Mouse (Mus musculus): ENCODE results near the gene Zfp653. TPM values are rescaled to one million over a fixed set of nuclear protein-coding genes. Genes with fewer than 3 reads are reported as not detected.

Zfp653 gene
- total RNA-seq (2023; ENCODE audit: inconsistent age) = 31.9 to 34.7 TPM (median 32.9 TPM) in 4 replicates

DNA sequence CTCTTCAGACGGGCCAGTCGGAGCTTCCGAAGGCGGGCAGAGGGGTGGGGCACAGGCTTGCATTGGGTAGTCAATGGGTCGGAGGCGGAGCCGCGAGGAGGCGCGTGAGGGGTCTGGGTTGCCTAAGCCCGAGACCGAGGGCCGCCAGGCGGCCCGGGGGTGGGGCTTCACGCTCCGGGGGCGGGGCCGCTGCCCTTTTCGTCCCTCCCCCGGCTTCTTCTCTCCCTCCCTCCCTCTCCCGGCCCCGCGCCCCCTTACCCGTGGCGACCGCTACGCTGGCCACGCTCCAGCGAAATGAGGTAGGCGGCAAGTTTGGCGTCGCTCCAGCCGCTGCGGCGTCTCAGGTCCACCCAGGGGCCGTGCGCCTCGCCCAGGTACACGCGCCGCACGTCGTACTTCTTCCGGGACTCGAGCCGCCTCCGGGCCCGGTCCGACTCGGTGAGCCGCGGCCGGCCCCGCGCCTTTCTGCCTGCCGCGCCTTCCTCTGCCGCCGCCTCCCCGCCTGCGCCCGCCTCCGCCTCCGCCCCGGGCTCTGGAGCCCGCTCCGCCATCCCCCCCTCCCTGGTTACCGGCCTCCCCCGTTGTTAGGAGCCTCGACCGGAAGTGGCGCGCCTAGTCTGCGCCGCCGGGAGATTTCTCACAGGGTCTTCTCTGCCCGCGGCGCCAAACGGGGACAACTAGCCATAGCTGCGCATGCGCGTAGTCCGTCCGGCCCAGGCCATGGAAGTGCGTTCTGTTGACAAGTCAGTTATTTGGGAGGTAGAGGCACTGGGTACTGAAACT, at the start of gene Zfp653, which contains the start of gene Gm49318:
Gene Zfp653 (minus strand): TSS at position 586 of the 783 bp plus-strand sequence.
Gene Gm49318 (minus strand): TSS at position 469 of the 783 bp plus-strand sequence.

DNA sequence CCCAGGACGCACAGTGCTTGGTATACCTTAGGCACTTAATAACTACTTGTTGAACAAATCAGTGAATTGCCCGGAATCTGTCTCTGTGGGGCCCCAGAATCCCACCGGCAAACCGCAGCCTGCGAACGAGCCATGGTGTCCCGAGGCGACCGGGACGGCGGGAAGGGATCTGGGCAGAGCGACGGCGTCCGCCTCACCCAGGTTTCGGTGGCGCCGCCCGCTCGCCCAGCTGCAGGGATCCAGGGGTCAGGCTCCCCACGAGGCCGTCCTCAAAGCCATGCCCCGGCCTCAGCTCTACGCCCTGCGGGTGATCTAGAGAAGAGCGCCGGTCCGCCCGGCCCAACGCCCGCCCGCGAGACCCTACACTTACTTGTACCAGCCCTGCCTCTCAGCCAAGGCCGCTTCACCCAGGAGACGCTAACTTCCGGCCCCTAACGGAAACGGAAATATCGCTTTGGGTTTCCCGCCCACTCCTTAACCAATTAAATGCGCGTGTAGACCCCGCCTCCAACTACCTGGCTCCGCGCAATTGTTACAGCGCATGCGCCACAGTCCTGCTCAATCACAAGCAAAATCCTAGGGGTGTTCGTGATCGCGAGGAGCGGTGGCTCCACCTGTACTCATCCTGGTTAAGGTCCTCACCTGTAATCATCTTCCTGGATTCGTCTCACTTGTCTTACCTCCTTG, 45.7 kb upstream of the Zfp653 start, which contains the start of gene Elof1:
Gene Elof1 (minus strand): TSS at position 433 of the 687 bp plus-strand sequence.

DNA sequence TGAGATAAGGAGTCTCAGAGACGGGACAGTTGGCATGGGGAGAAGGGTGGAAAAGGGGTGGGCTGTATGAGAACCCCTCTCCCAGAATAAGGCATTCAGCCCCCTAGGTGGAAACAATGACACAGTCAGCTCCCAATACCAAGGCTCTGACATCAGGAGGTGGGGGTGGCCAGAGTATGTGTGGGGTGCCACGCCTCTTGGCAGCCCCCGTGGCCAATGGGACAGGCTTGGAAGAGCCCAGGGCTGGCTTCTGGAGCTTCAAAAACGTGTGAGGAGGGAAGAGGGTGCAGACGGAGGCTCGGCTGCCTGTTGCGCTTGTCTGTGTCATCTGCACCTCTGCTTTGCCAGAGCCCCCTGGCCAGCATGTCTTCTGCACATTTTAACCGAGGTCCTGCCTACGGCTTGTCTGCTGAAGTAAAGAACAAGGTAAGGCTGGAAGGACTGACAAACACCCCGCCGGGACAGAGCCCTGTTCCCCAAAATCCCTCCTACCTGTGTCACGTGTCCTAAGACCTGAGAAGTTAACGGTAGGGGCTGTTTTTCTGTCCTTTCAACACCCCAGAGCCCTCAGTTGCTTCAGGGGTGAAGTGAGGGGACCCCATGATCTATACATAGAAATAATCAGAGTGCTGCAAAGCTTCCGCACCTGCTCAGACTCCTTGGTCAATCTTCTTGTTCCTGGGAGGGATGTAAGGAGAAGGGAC, 28.0 kb upstream of the Zfp653 start, which contains the start of gene Cnn1:
Gene Cnn1 (plus strand): TSS at position 224 of the 704 bp plus-strand sequence.

DNA sequence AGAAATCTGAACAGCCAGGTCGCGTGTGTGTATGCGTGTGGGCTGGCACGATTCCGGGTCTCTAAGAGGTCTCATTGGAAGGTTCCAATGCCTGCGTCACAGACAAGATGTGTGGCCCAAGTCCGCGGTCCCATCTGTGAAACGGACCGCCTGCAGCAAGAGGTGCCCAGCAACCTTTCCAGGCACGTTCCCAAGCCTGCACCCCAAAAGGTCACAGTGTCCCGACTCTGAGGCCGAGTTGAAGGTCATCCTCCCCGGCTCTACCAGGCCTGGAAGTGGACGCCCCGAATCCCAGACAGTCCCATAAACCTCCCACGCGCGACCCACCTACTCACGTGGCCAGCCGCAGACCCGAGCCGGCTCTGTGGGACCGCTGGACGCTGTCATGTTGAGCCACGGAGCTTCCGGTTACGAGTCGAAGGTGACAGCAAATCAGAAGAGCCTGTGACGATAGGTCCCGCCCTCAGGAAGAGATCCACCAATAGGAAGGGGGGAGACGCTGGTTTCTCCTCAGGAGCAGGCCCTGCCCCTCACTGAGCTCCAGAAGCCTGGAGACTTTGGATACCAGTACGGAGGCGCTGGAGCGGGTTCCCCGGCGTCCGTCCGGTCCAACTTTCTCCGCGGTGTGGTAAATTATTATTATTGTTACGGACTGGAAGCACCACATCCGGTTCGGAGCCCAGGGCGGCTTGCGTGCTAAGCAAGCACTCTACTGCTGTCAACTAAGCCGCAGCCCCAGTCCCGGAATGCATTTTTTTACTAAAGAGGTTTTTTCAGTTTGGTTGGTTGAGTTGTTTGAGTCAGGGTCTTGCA, 14.1 kb upstream of the Zfp653 start, which contains the start of gene Ecsit:
Gene Ecsit (minus strand): TSS at position 417 of the 813 bp plus-strand sequence.

DNA sequence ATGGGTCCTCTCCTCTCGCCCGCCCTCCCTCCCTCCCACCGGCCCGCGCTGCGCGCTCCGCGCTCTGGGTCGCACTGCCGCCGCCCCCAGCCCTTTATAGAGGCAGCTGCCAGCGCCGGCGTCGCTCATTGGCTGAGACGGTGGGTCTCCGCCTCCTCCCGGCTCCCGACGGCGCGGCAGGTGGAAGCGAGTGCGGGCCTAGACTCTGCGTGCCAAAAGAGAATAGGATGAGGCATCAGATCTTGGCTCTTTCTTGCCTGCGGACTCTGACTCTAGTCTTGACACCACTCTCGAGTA, 19.3 kb downstream of the Zfp653 start, which contains the start of gene Elavl3:
Gene Elavl3 (minus strand): TSS at position 66 of the 297 bp plus-strand sequence.

Other genes starting within 250 kb of the Zfp653 start
- gene Angptl8, start 235.9 kb downstream of the Zfp653 start, total RNA-seq (2023; ENCODE audit: inconsistent age) = not detected in 4 replicates
- gene Dock6, start 218.7 kb downstream of the Zfp653 start, total RNA-seq (2023; ENCODE audit: inconsistent age) = 11.6 to 16.2 TPM (median 12.1 TPM) in 4 replicates
- gene Rab3d, start 153.2 kb downstream of the Zfp653 start, total RNA-seq (2023; ENCODE audit: inconsistent age) = 3.8 to 5.1 TPM (median 4.2 TPM) in 4 replicates
- gene Ccdc159, start 143.9 kb downstream of the Zfp653 start, total RNA-seq (2023; ENCODE audit: inconsistent age) = not detected in 4 replicates
- 0.67 TPM in 1 of 4 replicates, not detected in the others for gene Tmem205, start 143.8 kb downstream of the Zfp653 start, total RNA-seq (2023; ENCODE audit: inconsistent age)
- 0.63 to 1.7 TPM (median 1.1 TPM) in 4 replicates for gene Plppr2, start 134.3 kb downstream of the Zfp653 start, total RNA-seq (2023; ENCODE audit: inconsistent age)
- gene Swsap1, start 115.6 kb downstream of the Zfp653 start, total RNA-seq (2023; ENCODE audit: inconsistent age) = 8.1 to 10.0 TPM (median 9.1 TPM) in 4 replicates
- gene Epor, start 107.9 kb downstream of the Zfp653 start, total RNA-seq (2023; ENCODE audit: inconsistent age) = 0.30 to 0.60 TPM in 2 of 4 replicates, not detected in the others
- 0.19 to 0.21 TPM in 2 of 4 replicates, not detected in the others for gene Rgl3, start 81.9 kb downstream of the Zfp653 start, total RNA-seq (2023; ENCODE audit: inconsistent age)
- gene Ccdc151, start 68.7 kb downstream of the Zfp653 start, total RNA-seq (2023; ENCODE audit: inconsistent age) = not detected in 4 replicates
- 66.4 to 85.8 TPM (median 77.1 TPM) in 4 replicates for gene Prkcsh, start 68.6 kb downstream of the Zfp653 start, total RNA-seq (2023; ENCODE audit: inconsistent age)
- not detected in 4 replicates for gene Elavl3, start 19.4 kb downstream of the Zfp653 start, total RNA-seq (2023; ENCODE audit: inconsistent age)
- not detected in 4 replicates for gene Gm49318, start 117 bp downstream of the Zfp653 start, total RNA-seq (2023; ENCODE audit: inconsistent age)
- 18.3 to 23.0 TPM (median 22.1 TPM) in 4 replicates for gene Ecsit, start 14.1 kb upstream of the Zfp653 start, total RNA-seq (2023; ENCODE audit: inconsistent age)
- gene Cnn1, start 27.8 kb upstream of the Zfp653 start, total RNA-seq (2023; ENCODE audit: inconsistent age) = 0.21 TPM in 1 of 4 replicates, not detected in the others
- gene Elof1, start 45.8 kb upstream of the Zfp653 start, total RNA-seq (2023; ENCODE audit: inconsistent age) = 38.1 to 44.9 TPM (median 41.1 TPM) in 4 replicates
- 207 to 275 TPM (median 227 TPM) in 4 replicates for gene Acp5, start 64.3 kb upstream of the Zfp653 start, total RNA-seq (2023; ENCODE audit: inconsistent age)
- gene Pigyl, start 85.5 kb upstream of the Zfp653 start, total RNA-seq (2023; ENCODE audit: inconsistent age) = 12.8 to 20.2 TPM (median 16.1 TPM) in 4 replicates
- not detected in 4 replicates for gene Zfp872, start 116.7 kb upstream of the Zfp653 start, total RNA-seq (2023; ENCODE audit: inconsistent age)
- gene Zfp809, start 154.3 kb upstream of the Zfp653 start, total RNA-seq (2023; ENCODE audit: inconsistent age) = 32.3 to 39.4 TPM (median 35.7 TPM) in 4 replicates
- gene Zfp599, start 188.5 kb upstream of the Zfp653 start, total RNA-seq (2023; ENCODE audit: inconsistent age) = 1.9 to 2.9 TPM (median 2.4 TPM) in 4 replicates
- gene Zfp810, start 236.3 kb upstream of the Zfp653 start, total RNA-seq (2023; ENCODE audit: inconsistent age) = 11.3 to 16.5 TPM (median 12.5 TPM) in 4 replicates

Data from B cell, adult (primary cell).